Mouse (Mus musculus) kidney, embryonic 14.5 days (tissue): ENCODE measurements at regions not wholly inside any gene's neighbourhood (a gene's known extent, or its start where the extent isn't known, plus 50 kb on each side); places are given as distances from the start of the nearest gene placed in this dataset.

Experiments
- ATAC-seq: fragments of 200-750 bp; cut with Nextera tagmentation; 2 replicates; pipeline ENCODE4 v1.8.0; 2017; ENCODE audit warnings: moderate number of reproducible peaks, mild to moderate bottlenecking, moderate TSS enrichment, moderate library complexity; ENCODE audit not compliant: low FRiP score, low TSS enrichment
- H3K27ac ChIP-seq: fragments of 300-500 bp; sonication (generic); 2 replicates; pipeline ENCODE4 v1.5.1; 2014; ENCODE audit warnings: low read depth, mild to moderate bottlenecking, low read length, moderate library complexity, mixed read lengths
- H3K27me3 ChIP-seq: fragments of 300-500 bp; sonication (generic); 2 replicates; pipeline ENCODE4 v1.6.1; 2014; ENCODE audit warnings: mild to moderate bottlenecking, low read length; ENCODE audit not compliant: control insufficient read depth, insufficient read depth
- H3K36me3 ChIP-seq: fragments of 300-500 bp; sonication (generic); 2 replicates; pipeline ENCODE4 v1.6.1; 2014; ENCODE audit warnings: low read length, mixed read lengths; ENCODE audit not compliant: control insufficient read depth, insufficient read depth
- H3K4me1 ChIP-seq: fragments of 300-500 bp; sonication (generic); 2 replicates; pipeline ENCODE4 v1.6.1; 2014; ENCODE audit warnings: low read length, mixed read lengths; ENCODE audit not compliant: control insufficient read depth, insufficient read depth
- H3K4me2 ChIP-seq: fragments of 300-500 bp; sonication (generic); replicated peaks from 2 replicates; pipeline ENCODE4 v1.6.1; 2014; ENCODE audit warnings: low read depth, mild to moderate bottlenecking, low read length
- H3K4me3 ChIP-seq: fragments of 300-500 bp; sonication (generic); 2 replicates; pipeline ENCODE4 v1.5.1; 2014; ENCODE audit warnings: mild to moderate bottlenecking, low read length
- H3K9ac ChIP-seq: fragments of 300-500 bp; sonication (generic); 2 replicates; pipeline ENCODE4 v1.6.1; 2014; ENCODE audit warnings: low read depth, mild to moderate bottlenecking, low read length, moderate library complexity
- H3K9me3 ChIP-seq: fragments of 300-500 bp; sonication (generic); 2 replicates; pipeline ENCODE4 v1.6.1; 2016; ENCODE audit warnings: low read length; ENCODE audit not compliant: control insufficient read depth
- WGBS: fragments of 180-500 bp; shearing (Covaris S2); extraction: QIAGEN DNeasy Blood & Tissue Kit; methylation state at CpG from one replicate; pipeline ENCODE4 v1.1.7; 2014; 5-methylcytosine and 5-hydroxymethylcytosine counted together

DNA sequence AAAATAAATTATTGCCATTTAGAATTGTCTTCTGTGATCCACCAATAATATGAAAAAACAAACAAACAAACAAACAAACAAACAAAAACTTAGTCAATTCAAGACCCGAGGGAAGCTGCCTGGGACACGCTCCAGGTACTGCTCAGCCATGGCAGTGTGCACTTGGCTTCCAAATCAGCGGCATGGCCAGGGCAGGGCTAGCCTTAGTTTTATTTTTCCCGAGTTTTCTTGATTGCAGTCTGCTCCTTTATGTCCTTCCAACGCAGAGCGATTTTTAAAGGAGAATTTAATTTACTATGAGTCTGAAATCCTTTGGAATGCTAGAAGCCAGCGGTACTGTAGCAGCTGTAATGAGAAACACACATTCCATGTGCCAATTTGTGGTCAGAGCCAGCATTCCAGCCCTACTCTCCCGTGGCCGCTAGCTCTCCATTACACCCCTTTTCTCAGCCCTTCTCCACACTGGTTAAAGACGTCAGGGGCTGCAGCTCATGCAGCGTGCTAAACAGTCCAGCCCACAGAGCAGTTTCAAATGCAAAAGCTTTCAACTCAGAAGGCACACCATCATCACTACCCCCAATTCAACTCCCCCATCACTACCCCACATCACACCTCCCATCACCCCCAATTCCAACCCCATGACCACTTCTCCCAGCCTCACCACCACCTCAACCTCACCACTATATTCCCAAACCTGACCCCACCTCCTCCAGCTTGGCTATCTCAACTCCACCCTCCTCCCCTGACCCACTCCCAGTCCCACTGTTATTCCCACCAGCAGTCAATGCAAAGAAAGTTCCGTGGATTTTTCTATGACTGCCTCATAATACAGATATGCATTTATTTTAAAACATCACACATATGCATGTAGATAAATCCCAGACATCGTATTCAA lies 187.9 kb upstream of the Gas1 start:
- no peaks in the 10 kb centered on the region for H3K9me3 ChIP-seq
- peaks cover 7% of the 10 kb centered on the region; the same call in 1 of the 2 replicates for H3K4me1 ChIP-seq
- peak; percentile 85 for ATAC-seq
- no peak overlapping the region for H3K4me3 ChIP-seq
- H3K27ac ChIP-seq, result peak overlapping the region; percentile 42; the same call in 1 of the 2 replicates
- 50% methylated on average over 13 of the region's 13 CpGs for WGBS
- no peaks in the 10 kb centered on the region for H3K27me3 ChIP-seq
- no peak overlapping the region for H3K9ac ChIP-seq
- no peaks in the 10 kb centered on the region for H3K36me3 ChIP-seq
- H3K4me2 ChIP-seq, result no peak overlapping the region

DNA sequence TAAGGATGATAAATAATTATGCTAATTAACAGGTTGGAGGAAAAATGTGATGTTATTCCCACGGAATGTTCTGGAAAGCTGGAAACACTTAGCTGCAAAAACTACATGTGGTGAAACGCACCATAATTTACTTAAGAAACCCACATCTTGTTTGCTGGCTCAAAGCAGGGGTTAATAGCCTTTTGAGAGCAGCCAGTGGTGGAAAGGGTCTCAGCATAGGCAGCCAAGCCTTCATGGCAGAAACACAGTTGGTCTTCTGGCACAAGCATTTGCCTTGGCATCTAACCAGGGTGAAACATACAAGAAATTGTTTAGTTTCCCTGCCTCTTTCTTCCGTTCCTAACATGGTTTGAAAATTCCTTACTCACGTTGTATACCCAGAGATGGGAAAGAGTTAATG lies 192.1 kb upstream of the Gas1 start:
- WGBS, result 89% methylated on average over 4 of the region's 4 CpGs
- Histone ChIP-seq H3K36me3 (no peaks in the 10 kb centered on the region), H3K4me1 (peaks cover 7% of the 10 kb centered on the region; the same call in 1 of the 2 replicates), H3K9ac (no peak overlapping the region), H3K4me2 (no peak overlapping the region), H3K9me3 (no peaks in the 10 kb centered on the region), H3K4me3 (no peak overlapping the region), H3K27me3 (no peaks in the 10 kb centered on the region), H3K27ac (no peak overlapping the region)
- ATAC-seq, result no peak

DNA sequence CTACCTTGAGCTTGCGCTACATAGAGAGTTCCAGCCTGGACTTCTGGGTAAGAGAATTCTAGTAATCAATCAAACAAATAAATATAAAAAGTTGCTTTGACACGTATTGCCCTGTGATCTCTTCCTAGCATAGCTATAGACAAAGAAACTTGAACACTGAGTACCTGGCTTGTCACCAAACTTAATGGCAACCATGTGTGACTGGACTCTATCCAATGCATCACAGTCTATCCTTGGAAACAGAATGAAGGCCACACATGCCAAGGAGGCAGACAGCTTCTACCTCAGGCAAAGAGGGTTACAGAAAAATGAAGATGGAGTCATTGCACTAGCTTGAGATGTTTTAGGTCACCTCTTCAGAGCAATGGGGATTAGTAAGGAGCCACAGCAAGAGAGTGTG lies 194.5 kb upstream of the Gas1 start:
- no peak for ATAC-seq
- Histone ChIP-seq H3K9me3 (no peaks in the 10 kb centered on the region), H3K27me3 (no peaks in the 10 kb centered on the region), H3K9ac (no peak overlapping the region), H3K36me3 (no peaks in the 10 kb centered on the region), H3K27ac (no peak overlapping the region), H3K4me1 (peaks cover under 1% of the 10 kb centered on the region; the same call in 1 of the 2 replicates), H3K4me3 (no peak overlapping the region), H3K4me2 (no peak overlapping the region)
- WGBS, result 87% methylated on average over 2 of the region's 2 CpGs

DNA sequence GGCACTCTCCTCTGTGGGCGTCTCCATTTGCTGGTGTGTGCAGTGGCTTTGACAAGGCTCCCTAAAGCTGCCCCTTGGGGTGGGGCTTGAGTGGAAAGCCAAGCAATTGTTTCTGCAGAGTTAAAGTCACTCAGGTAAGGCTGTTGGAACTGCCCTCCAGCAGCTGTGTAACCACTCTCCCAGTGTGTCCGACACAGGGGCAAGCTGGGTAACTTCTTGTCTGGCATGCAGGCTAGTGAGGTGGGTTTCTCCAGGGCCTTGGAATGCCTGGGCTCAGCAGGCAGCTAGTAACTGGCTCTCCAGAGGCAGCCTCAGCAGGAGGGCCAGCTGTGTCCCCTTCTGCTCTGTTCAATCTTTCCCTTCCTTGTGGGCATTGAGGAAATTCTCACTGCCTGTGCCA lies 199.5 kb upstream of the Gas1 start:
- Histone ChIP-seq H3K9me3 (no peaks in the 10 kb centered on the region), H3K27ac (0 out of 2 replicates have a peak overlapping the region, but pooled peaks have one; percentile 11), H3K4me1 (no peaks in the 10 kb centered on the region), H3K27me3 (no peaks in the 10 kb centered on the region), H3K36me3 (no peaks in the 10 kb centered on the region), H3K9ac (no peak overlapping the region), H3K4me3 (no peak overlapping the region), H3K4me2 (no peak overlapping the region)
- no peak for ATAC-seq
- 71% methylated on average over 2 of the region's 2 CpGs for WGBS

GRCm38 (mm10) chr13:60382855-60383254 lies 205.7 kb upstream of the Gas1 start:
- 91% methylated on average over 2 of the region's 2 CpGs for WGBS
- Histone ChIP-seq H3K9ac (no peak overlapping the region), H3K4me3 (no peak overlapping the region), H3K27ac (no peak overlapping the region), H3K4me1 (no peaks in the 10 kb centered on the region), H3K36me3 (no peaks in the 10 kb centered on the region), H3K9me3 (no peaks in the 10 kb centered on the region), H3K27me3 (no peaks in the 10 kb centered on the region), H3K4me2 (no peak overlapping the region)
- ATAC-seq, result no peak

- H3K4me1 ChIP-seq, result no peaks in the 10 kb centered on the region
- no peak overlapping the region for H3K27ac ChIP-seq
- H3K36me3 ChIP-seq, result no peaks in the 10 kb centered on the region
- H3K4me3 ChIP-seq, result no peak overlapping the region
- WGBS, result 39% methylated on average over 2 of the region's 2 CpGs
- no peak overlapping the region for H3K4me2 ChIP-seq
- H3K9me3 ChIP-seq, result peaks cover 2% of the 10 kb centered on the region; the same call in 1 of the 2 replicates
- H3K27me3 ChIP-seq, result no peaks in the 10 kb centered on the region
- ATAC-seq, result no peak
- H3K9ac ChIP-seq, result no peak overlapping the region
Observed at GRCm38 (mm10) chr13:60398836-60399235, 202.9 kb upstream of the Dapk1 start.

- Histone ChIP-seq H3K4me1 (no peaks in the 10 kb centered on the region), H3K27ac (no peak overlapping the region), H3K9ac (no peak overlapping the region), H3K27me3 (no peaks in the 10 kb centered on the region), H3K9me3 (peaks cover 2% of the 10 kb centered on the region; the same call in 1 of the 2 replicates), H3K36me3 (no peaks in the 10 kb centered on the region), H3K4me2 (no peak overlapping the region), H3K4me3 (no peak overlapping the region)
- ATAC-seq, result no peak
- WGBS, result 77% methylated on average over 3 of the region's 3 CpGs
Observed at GRCm38 (mm10) chr13:60400764-60401487, 200.8 kb upstream of the Dapk1 start.

DNA sequence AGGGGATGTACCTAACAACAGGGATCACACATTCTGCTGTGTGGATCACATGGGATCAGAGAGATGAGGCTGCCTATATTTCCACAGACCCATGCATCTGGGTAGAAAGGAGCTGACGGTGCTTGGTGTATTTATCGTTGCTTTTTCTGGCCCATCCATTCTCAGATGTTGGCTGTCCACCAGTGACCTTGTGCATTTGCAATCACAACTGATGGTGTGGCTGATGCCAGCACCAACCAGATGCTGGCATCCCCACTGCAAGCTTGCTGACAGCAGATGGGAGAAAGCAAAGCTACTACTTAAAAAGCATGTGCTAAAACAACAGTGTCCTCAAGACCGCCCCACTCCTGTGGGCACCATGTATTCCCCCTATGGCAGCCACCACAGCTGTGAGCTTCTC lies 198.3 kb upstream of the Dapk1 start:
- Histone ChIP-seq H3K4me1 (no peaks in the 10 kb centered on the region), H3K4me3 (no peak overlapping the region), H3K9ac (no peak overlapping the region), H3K4me2 (no peak overlapping the region), H3K9me3 (peaks cover 2% of the 10 kb centered on the region; the same call in 1 of the 2 replicates), H3K36me3 (no peaks in the 10 kb centered on the region), H3K27me3 (no peaks in the 10 kb centered on the region), H3K27ac (no peak overlapping the region)
- WGBS, result 91% methylated on average over 3 of the region's 3 CpGs
- ATAC-seq, result no peak

DNA sequence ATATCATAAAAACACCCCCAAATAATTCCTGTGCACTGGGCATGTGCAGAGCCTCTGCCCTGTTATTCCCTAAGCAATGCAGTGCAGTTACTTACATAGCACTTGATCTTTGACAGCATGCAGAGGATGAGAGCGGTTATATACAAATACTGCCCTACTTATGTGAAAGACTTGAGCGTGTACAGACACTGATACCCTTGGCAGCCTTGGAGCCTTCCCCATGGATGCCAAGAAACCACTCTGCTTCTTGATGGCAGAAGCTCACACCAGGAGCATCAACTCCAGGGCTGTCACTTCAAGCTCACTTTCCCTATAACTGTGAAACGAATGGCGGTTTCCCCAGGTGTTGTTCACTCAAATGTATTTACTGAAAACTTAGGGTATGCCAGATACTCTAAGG lies 194.4 kb upstream of the Dapk1 start:
- Histone ChIP-seq H3K9me3 (no peaks in the 10 kb centered on the region), H3K4me2 (no peak overlapping the region), H3K27me3 (no peaks in the 10 kb centered on the region), H3K36me3 (no peaks in the 10 kb centered on the region), H3K4me3 (no peak overlapping the region), H3K27ac (no peak overlapping the region), H3K9ac (no peak overlapping the region), H3K4me1 (no peaks in the 10 kb centered on the region)
- WGBS, result 87% methylated on average over 4 of the region's 4 CpGs
- ATAC-seq, result no peak
